Mouse (Mus musculus): Measurements from ENCODE around the gene Tmem222. TPM values are rescaled to one million over a fixed set of nuclear protein-coding genes. Genes with fewer than 3 reads are reported as not detected.
A peak's percentile ranks its signal among the peaks of the same experiment; 100 is the strongest.

Tmem222 gene
- polyA plus RNA-seq, 1 experiment from 2014 or later, result 73.6 TPM

GRCm38 (mm10) chr4:133281951-133282481, 4.4 kb upstream of the Tmem222 start:
- no peak for ATAC-seq (ENCODE audit: insufficient read depth, low FRiP score, low read depth)
- H3K4me1 ChIP-seq, result peaks cover 8% of the 10 kb centered on the region; the same call in 1 of the 2 replicates
- no peak overlapping the region for H3K9ac ChIP-seq
- H3K36me3 ChIP-seq, result no peaks in the 10 kb centered on the region
- no peak overlapping the region for H3K4me2 ChIP-seq
- no peaks in the 10 kb centered on the region for H3K9me3 ChIP-seq
- H3K27me3 ChIP-seq (replicated peaks), result no peaks in the 10 kb centered on the region
- peak overlapping the region; percentile 42 for H3K27ac ChIP-seq
- H3K4me3 ChIP-seq (replicated peaks), result no peak overlapping the region
- WGBS, result 15% methylated on average over 5 of the region's 5 CpGs

GRCm38 (mm10) chr4:133281513-133281912, 3.9 kb upstream of the Tmem222 start:
- H3K4me1 ChIP-seq, result peaks cover 11% of the 10 kb centered on the region
- H3K27ac ChIP-seq, result peak overlapping the region; percentile 42
- no peaks in the 10 kb centered on the region for H3K9me3 ChIP-seq
- 34% methylated on average over 7 of the region's 7 CpGs for WGBS
- ATAC-seq (ENCODE audit: insufficient read depth, low FRiP score, low read depth), result no peak
- no peak overlapping the region for H3K9ac ChIP-seq
- no peak overlapping the region for H3K4me2 ChIP-seq
- H3K36me3 ChIP-seq, result no peaks in the 10 kb centered on the region
- no peak overlapping the region for H3K4me3 ChIP-seq (replicated peaks)
- H3K27me3 ChIP-seq (replicated peaks), result no peaks in the 10 kb centered on the region

GRCm38 (mm10) chr4:133278482-133278881, 890 bp upstream of the Tmem222 start:
- no peak overlapping the region for H3K4me3 ChIP-seq (replicated peaks)
- no peak overlapping the region for H3K9ac ChIP-seq
- H3K27me3 ChIP-seq (replicated peaks), result no peaks in the 10 kb centered on the region
- peak overlapping the region; percentile 70 for H3K4me2 ChIP-seq
- 80% methylated on average over 3 of the region's 3 CpGs for WGBS
- H3K27ac ChIP-seq, result peak overlapping the region; percentile 90; the same call in 1 of the 2 replicates
- no peaks in the 10 kb centered on the region for H3K9me3 ChIP-seq
- no peaks in the 10 kb centered on the region for H3K36me3 ChIP-seq
- ATAC-seq (ENCODE audit: insufficient read depth, low FRiP score, low read depth), result no peak
- H3K4me1 ChIP-seq, result peaks cover 19% of the 10 kb centered on the region

GRCm38 (mm10) chr4:133278067-133278466, 475 bp upstream of the Tmem222 start:
- Histone ChIP-seq H3K27ac (peak overlapping the region; percentile 90), H3K4me3 (replicated peaks) (peak overlapping the region; percentile 62), H3K9me3 (no peaks in the 10 kb centered on the region), H3K4me1 (peaks cover 19% of the 10 kb centered on the region), H3K36me3 (no peaks in the 10 kb centered on the region), H3K4me2 (peak overlapping the region; percentile 70), H3K27me3 (replicated peaks) (no peaks in the 10 kb centered on the region), H3K9ac (no peak overlapping the region)
- no peak; the same call in 1 of the 2 replicates for ATAC-seq (ENCODE audit: insufficient read depth, low FRiP score, low read depth)
- 26% methylated on average over 6 of the region's 6 CpGs for WGBS

GRCm38 (mm10) chr4:133270929-133271328, 6.7 kb downstream of the Tmem222 start:
- Histone ChIP-seq H3K27ac (no peak overlapping the region), H3K36me3 (peaks cover 38% of the 10 kb centered on the region), H3K4me2 (no peak overlapping the region), H3K27me3 (replicated peaks) (no peaks in the 10 kb centered on the region), H3K4me1 (peaks cover 2% of the 10 kb centered on the region; the same call in 1 of the 2 replicates), H3K9me3 (no peaks in the 10 kb centered on the region), H3K4me3 (replicated peaks) (no peak overlapping the region), H3K9ac (no peak overlapping the region)
- 89% methylated on average over 9 of the region's 9 CpGs for WGBS
- no peak for ATAC-seq (ENCODE audit: insufficient read depth, low FRiP score, low read depth)

- peaks cover 51% of the 10 kb centered on the region for H3K36me3 ChIP-seq
- no peaks in the 10 kb centered on the region for H3K27me3 ChIP-seq (replicated peaks)
- H3K4me1 ChIP-seq, result no peaks in the 10 kb centered on the region
- no peaks in the 10 kb centered on the region for H3K9me3 ChIP-seq
- H3K9ac ChIP-seq, result no peak overlapping the region
- H3K27ac ChIP-seq, result no peak overlapping the region
- 85% methylated on average over 3 of the region's 3 CpGs for WGBS
- no peak for ATAC-seq (ENCODE audit: insufficient read depth, low FRiP score, low read depth)
- H3K4me2 ChIP-seq, result no peak overlapping the region
- H3K4me3 ChIP-seq (replicated peaks), result no peak overlapping the region
Measured at GRCm38 (mm10) chr4:133269596-133269995, 8.0 kb downstream of the Tmem222 start.

- H3K27ac ChIP-seq, result no peak overlapping the region
- no peak overlapping the region for H3K4me2 ChIP-seq
- ATAC-seq (ENCODE audit: insufficient read depth, low FRiP score, low read depth), result no peak
- H3K4me3 ChIP-seq (replicated peaks), result no peak overlapping the region
- H3K27me3 ChIP-seq (replicated peaks), result no peaks in the 10 kb centered on the region
- whole genome bisulfite sequencing, result 90% methylated on average over 3 of the region's 3 CpGs
- H3K4me1 ChIP-seq, result no peaks in the 10 kb centered on the region
- no peaks in the 10 kb centered on the region for H3K9me3 ChIP-seq
- no peak overlapping the region for H3K9ac ChIP-seq
- H3K36me3 ChIP-seq, result peaks cover 55% of the 10 kb centered on the region
Measured at GRCm38 (mm10) chr4:133268931-133269330, 8.7 kb downstream of the Tmem222 start.

GRCm38 (mm10) chr4:133266248-133266880, 11.2 kb downstream of the Tmem222 start:
- Histone ChIP-seq H3K4me2 (no peak overlapping the region), H3K4me3 (replicated peaks) (no peak overlapping the region), H3K36me3 (peaks cover 55% of the 10 kb centered on the region), H3K27ac (no peak overlapping the region), H3K4me1 (peaks cover 3% of the 10 kb centered on the region; the same call in 1 of the 2 replicates), H3K9me3 (no peaks in the 10 kb centered on the region), H3K9ac (no peak overlapping the region), H3K27me3 (replicated peaks) (no peaks in the 10 kb centered on the region)
- ATAC-seq (ENCODE audit: insufficient read depth, low FRiP score, low read depth), result no peak
- WGBS, result 82% methylated on average over 12 of the region's 12 CpGs

GRCm38 (mm10) chr4:133265759-133266158, 11.8 kb downstream of the Tmem222 start:
- H3K4me2 ChIP-seq, result no peak overlapping the region
- H3K9ac ChIP-seq, result no peak overlapping the region
- H3K9me3 ChIP-seq, result no peaks in the 10 kb centered on the region
- 78% methylated on average over 4 of the region's 4 CpGs for WGBS
- peaks cover 3% of the 10 kb centered on the region; the same call in 1 of the 2 replicates for H3K4me1 ChIP-seq
- H3K27ac ChIP-seq, result no peak overlapping the region
- no peaks in the 10 kb centered on the region for H3K27me3 ChIP-seq (replicated peaks)
- no peak for ATAC-seq (ENCODE audit: insufficient read depth, low FRiP score, low read depth)
- peaks cover 55% of the 10 kb centered on the region for H3K36me3 ChIP-seq
- no peak overlapping the region for H3K4me3 ChIP-seq (replicated peaks)

GRCm38 (mm10) chr4:133265297-133265696, 12.3 kb downstream of the Tmem222 start:
- Histone ChIP-seq H3K27ac (no peak overlapping the region), H3K4me2 (no peak overlapping the region), H3K9ac (no peak overlapping the region), H3K4me1 (peaks cover 3% of the 10 kb centered on the region; the same call in 1 of the 2 replicates), H3K27me3 (replicated peaks) (no peaks in the 10 kb centered on the region), H3K9me3 (no peaks in the 10 kb centered on the region), H3K36me3 (peaks cover 55% of the 10 kb centered on the region), H3K4me3 (replicated peaks) (no peak overlapping the region)
- WGBS, result 90% methylated on average over 3 of the region's 3 CpGs
- no peak for ATAC-seq (ENCODE audit: insufficient read depth, low FRiP score, low read depth)

GRCm38 (mm10) chr4:133264559-133264958, 13.0 kb downstream of the Tmem222 start:
- Histone ChIP-seq H3K27me3 (replicated peaks) (no peaks in the 10 kb centered on the region), H3K9me3 (no peaks in the 10 kb centered on the region), H3K36me3 (peaks cover 49% of the 10 kb centered on the region), H3K4me3 (replicated peaks) (no peak overlapping the region), H3K4me2 (no peak overlapping the region), H3K9ac (no peak overlapping the region), H3K4me1 (peaks cover 3% of the 10 kb centered on the region; the same call in 1 of the 2 replicates), H3K27ac (no peak overlapping the region)
- ATAC-seq (ENCODE audit: insufficient read depth, low FRiP score, low read depth), result no peak
- 86% methylated on average over 2 of the region's 2 CpGs for WGBS

- Histone ChIP-seq H3K9ac (no peak overlapping the region), H3K4me1 (peaks cover 3% of the 10 kb centered on the region; the same call in 1 of the 2 replicates), H3K4me3 (replicated peaks) (no peak overlapping the region), H3K27ac (no peak overlapping the region), H3K27me3 (replicated peaks) (no peaks in the 10 kb centered on the region), H3K4me2 (no peak overlapping the region), H3K36me3 (peaks cover 43% of the 10 kb centered on the region), H3K9me3 (no peaks in the 10 kb centered on the region)
- 84% methylated on average over 5 of the region's 5 CpGs for WGBS
- ATAC-seq (ENCODE audit: insufficient read depth, low FRiP score, low read depth), result no peak
Measured at GRCm38 (mm10) chr4:133263756-133264155, 13.8 kb downstream of the Tmem222 start.
